Mouse (Mus musculus): ENCODE results near the gene Itgb3.
A peak's percentile ranks its signal among the peaks of the same experiment; 100 is the strongest.
"Not testable (repeated sequence)": the region's sequence is repeated elsewhere in the genome, so short reads cannot be mapped to it uniquely, and the experiment has no call there.

Itgb3 gene

GRCm38 (mm10) chr11:104607491-104608245 lies at the start of gene Itgb3:
Itgb3 (plus strand) TSS chr11:104608000.
- peak; percentile 59 for DNase-seq

- no peak for DNase-seq
Observed at GRCm38 (mm10) chr11:104558065-104558464, 49.7 kb upstream of the Itgb3 start.

DNA sequence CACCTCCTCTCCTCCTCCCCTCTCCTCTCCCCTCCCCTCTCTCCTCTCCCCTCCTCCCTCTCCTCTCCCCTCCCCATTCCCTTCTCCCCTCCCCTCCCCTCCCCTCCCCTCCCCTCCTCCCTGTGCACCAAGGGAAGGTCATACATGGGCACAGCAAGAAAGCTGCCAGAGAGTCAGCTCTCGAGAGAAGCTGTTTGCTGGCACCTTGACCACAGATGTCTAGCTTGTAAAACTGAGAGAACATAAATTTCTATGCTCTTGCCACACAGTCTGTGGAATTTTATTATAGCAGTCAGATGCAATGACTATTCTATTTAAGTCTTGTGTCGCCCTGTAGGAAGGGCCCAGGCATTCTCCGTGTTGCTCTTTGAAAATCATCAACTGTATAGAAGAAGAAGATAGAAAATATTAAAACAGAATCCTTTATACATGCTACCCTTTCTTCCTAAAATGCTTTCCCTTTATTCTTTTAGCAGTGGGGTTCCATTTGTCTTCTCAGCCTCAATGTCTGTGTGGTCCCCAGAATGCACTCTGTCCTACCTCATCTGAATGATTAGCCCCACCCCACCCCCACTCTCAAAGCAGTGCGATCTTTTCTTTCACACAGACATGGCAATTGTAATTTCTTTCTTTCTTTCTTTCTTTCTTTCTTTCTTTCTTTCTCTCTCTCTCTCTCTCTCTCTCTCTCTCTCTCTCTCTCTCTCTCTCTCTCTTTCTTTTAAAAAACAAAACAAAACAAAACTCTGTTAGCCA lies 49.0 kb upstream of the Itgb3 start:
- DNase-seq, result no peak

DNA sequence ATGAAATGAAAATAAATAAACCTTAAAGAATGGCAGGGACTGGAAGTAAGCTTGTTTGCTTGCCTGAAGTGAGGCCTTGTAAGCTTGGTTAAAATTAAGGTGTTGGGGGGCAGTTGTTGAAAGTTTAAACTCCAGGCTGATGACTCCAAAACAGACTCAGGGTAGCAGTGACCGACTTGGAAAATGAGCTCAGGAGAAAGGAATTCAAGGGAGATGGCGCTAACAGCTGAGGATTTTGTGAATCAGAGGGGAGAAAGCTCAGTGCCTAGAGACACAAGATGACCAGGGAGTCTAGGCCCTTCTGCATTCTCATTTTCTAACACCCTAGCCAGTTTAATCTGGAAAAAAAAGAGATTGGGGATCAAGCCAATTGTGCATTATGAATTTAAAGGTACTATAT lies 46.8 kb upstream of the Itgb3 start:
- no peak for DNase-seq

GRCm38 (mm10) chr11:104563496-104563895 lies 44.3 kb upstream of the Itgb3 start:
- DNase-seq, result no peak

GRCm38 (mm10) chr11:104565172-104565571 lies 42.6 kb upstream of the Itgb3 start:
- DNase-seq, result no peak

- DNase-seq, result no peak
Observed at GRCm38 (mm10) chr11:104566097-104566496, 41.7 kb upstream of the Itgb3 start.

GRCm38 (mm10) chr11:104566796-104567195 lies 41.0 kb upstream of the Itgb3 start:
- DNase-seq, result no peak

DNA sequence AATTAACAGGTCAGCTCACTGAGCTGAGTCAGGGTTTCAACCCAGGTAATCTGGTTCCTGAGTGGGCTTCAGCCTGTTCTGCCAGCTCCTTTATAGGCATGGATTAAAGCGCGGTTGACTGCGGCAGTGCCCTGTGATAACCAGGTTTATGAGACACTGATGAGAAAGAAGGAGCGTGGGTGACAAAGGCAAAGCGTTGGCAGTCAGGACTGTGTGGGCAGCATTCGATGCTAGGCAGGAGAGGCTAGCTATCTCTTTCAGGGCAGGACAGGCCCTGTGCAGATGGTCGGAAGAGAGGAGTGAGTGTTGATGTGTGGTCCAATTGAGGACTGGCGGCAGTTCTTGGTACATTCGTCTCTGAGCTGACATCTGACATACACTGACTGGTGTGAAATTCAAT lies 40.1 kb upstream of the Itgb3 start:
- no peak for DNase-seq

DNA sequence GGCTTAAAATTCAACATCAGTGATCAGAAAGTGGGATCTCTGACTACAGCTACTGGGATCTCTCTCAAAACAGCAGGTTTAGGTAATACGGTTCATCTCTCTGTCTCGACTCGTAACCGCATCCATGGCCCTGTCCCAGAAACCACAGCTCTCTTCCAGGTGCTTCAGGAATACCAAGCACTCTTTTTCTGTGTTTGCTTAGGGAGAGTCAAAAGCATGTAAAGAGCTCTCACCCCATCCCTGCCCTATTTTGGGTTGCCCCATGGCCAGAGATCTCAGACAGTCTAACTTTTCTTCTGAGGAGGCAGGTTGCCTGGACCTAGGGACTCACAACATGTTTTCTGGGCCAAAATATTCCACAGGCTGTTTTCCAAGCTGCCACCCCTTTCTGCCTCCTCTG lies 39.5 kb upstream of the Itgb3 start:
- DNase-seq, result no peak

GRCm38 (mm10) chr11:104570515-104570914 lies 37.3 kb upstream of the Itgb3 start:
- DNase-seq, result not testable (repeated sequence)

- DNase-seq, result peak; percentile 9
Observed at GRCm38 (mm10) chr11:104571373-104571772, 36.4 kb upstream of the Itgb3 start.

- no peak for DNase-seq
Observed at GRCm38 (mm10) chr11:104572091-104572490, 35.7 kb upstream of the Itgb3 start.

GRCm38 (mm10) chr11:104572566-104572965 lies 35.2 kb upstream of the Itgb3 start:
- DNase-seq, result no peak

- DNase-seq, result no peak
Observed at GRCm38 (mm10) chr11:104576772-104577612, 30.8 kb upstream of the Itgb3 start.

GRCm38 (mm10) chr11:104578074-104578473 lies 29.7 kb upstream of the Itgb3 start:
- no peak for DNase-seq

- no peak for DNase-seq
Observed at GRCm38 (mm10) chr11:104579084-104579483, 28.7 kb upstream of the Itgb3 start.

GRCm38 (mm10) chr11:104579575-104579974 lies 28.2 kb upstream of the Itgb3 start:
- DNase-seq, result no peak

- no peak for DNase-seq
Observed at GRCm38 (mm10) chr11:104580091-104580490, 27.7 kb upstream of the Itgb3 start.

GRCm38 (mm10) chr11:104580606-104581005 lies 27.2 kb upstream of the Itgb3 start:
- DNase-seq, result no peak

DNA sequence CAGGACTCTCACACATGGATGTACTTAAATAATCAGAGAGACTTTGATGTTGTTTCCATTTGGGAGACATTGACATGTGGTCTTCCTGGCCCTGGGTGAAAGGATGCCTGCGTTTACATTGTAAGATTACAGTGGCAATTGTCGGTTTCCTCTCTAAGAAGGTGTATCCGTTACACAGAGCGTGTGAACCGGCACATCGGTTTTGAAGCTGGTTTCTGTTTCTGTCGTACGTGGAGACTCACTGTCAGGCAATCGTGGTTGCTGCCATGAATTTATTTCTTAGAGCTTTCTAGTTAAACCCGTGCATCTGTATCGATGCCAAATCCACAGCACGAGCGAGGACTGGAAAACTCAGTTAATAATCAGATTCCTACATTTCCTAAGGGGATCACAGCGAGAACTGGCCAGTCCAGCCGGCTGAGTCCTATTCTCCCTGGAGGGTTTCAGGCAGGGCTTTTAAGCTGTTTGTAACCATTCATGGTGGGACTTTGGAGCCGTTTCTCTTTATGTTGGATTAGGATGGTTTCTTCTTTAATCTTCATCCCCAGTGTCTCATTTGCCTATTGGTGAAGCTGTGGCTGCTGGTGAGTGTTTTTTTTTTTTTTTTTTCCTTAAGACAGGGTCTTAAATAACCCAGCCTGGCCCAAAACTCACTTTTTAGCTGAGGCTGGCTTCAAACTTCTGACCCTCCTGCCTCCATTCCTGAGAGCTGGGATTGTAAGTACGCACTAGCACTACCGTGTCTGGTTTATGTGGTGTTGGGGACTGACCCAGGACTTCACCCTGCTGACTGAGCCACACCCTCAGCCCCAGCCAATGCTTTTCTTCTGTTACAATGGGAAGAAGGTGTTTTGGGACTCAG lies 26.1 kb upstream of the Itgb3 start:
- no peak for DNase-seq

DNA sequence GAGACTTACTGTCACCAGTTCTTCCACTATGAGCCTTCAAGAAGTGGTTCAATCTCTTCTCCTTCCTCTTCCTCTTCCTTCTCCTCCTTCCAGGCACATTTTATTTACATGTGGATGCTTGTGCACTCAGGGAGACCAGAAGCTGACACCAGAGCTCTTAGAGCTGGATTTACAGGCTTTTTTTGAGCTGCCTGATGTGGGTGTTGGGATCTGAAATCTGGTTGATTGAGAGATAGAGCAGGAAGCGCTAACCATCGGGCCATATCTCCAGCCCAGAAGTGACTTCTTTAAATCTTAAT lies 25.5 kb upstream of the Itgb3 start:
- DNase-seq, result no peak

All from cerebellum, adult 11-12 months (tissue).